Mouse (Mus musculus) midbrain, embryonic 11.5 days (tissue): ENCODE measurements around the gene C1qa. TPM values are rescaled to one million over a fixed set of nuclear protein-coding genes. Genes with fewer than 3 reads are reported as not detected.

Experiments
- ATAC-seq: fragments of 200-750 bp; cut with Nextera tagmentation; 2 replicates; pipeline ENCODE4 v1.8.0; 2017; ENCODE audit warnings: moderate TSS enrichment, moderate library complexity; ENCODE audit not compliant: low FRiP score
- DNase-seq: peaks from one replicate; pipeline ENCODE4 v3.0.0; 2015; ENCODE audit warnings: low spot score; ENCODE audit errors: missing footprints
- H3K27ac ChIP-seq: fragments of 300-500 bp; sonication (generic); 2 replicates; pipeline ENCODE4 v1.5.1; 2014; ENCODE audit warnings: low read depth, low read length
- H3K27me3 ChIP-seq: fragments of 300-500 bp; sonication (generic); 2 replicates; pipeline ENCODE4 v1.6.1; 2014; ENCODE audit warnings: mild to moderate bottlenecking, low read length, moderate library complexity, mixed read lengths; ENCODE audit not compliant: control insufficient read depth, insufficient read depth
- H3K36me3 ChIP-seq: fragments of 300-500 bp; sonication (generic); 2 replicates; pipeline ENCODE4 v1.6.1; 2014; ENCODE audit warnings: mild to moderate bottlenecking, low read length, moderate library complexity, mixed read lengths; ENCODE audit not compliant: control insufficient read depth, insufficient read depth
- H3K4me1 ChIP-seq: fragments of 300-500 bp; sonication (generic); 2 replicates; pipeline ENCODE4 v1.6.1; 2014; ENCODE audit warnings: low read length; ENCODE audit not compliant: control insufficient read depth, insufficient read depth
- H3K4me2 ChIP-seq: fragments of 300-500 bp; sonication (generic); 2 replicates; pipeline ENCODE4 v1.6.1; 2014; ENCODE audit warnings: mild to moderate bottlenecking, moderate library complexity
- H3K4me3 ChIP-seq: fragments of 300-500 bp; sonication (generic); 2 replicates; pipeline ENCODE4 v1.5.1; 2014; ENCODE audit warnings: low read depth, low read length
- H3K9ac ChIP-seq: fragments of 300-500 bp; sonication (generic); 2 replicates; pipeline ENCODE4 v1.6.1; 2014; ENCODE audit warnings: low read length
- H3K9me3 ChIP-seq: fragments of 300-500 bp; sonication (generic); 2 replicates; pipeline ENCODE4 v1.6.1; 2016; ENCODE audit warnings: low read length; ENCODE audit not compliant: control insufficient read depth
- WGBS: fragments of 180-500 bp; shearing (Covaris S2); extraction: QIAGEN DNeasy Blood & Tissue Kit; methylation state at CpG from one replicate; pipeline ENCODE4 v1.1.7; 2014; 5-methylcytosine and 5-hydroxymethylcytosine counted together
- polyA plus RNA-seq: library from polyadenylated mRNA; unstranded; fragments of >200 nt; fragmentation: Nextera tagmentation; extraction: Ambion mirVana; gene quantifications from 2 replicates; pipeline ENCODE4 v1.2.1, GENCODE M21; 2014

The C1qa gene
- polyA plus RNA-seq, 1 experiment from 2014 or later = 15.3 TPM

GRCm38 (mm10) chr4:136911211-136911646 is 12.6 kb upstream of the C1qa start:
- H3K9me3 ChIP-seq = no peaks in the 10 kb centered on the region
- peak overlapping the region; percentile 54; the same call in 1 of the 2 replicates for H3K27ac ChIP-seq
- H3K4me1 ChIP-seq = peaks cover 23% of the 10 kb centered on the region
- no peak overlapping the region; the same call in 1 of the 2 replicates for H3K4me3 ChIP-seq
- no peak for DNase-seq
- H3K27me3 ChIP-seq = peaks cover 25% of the 10 kb centered on the region
- peak; percentile 86 for ATAC-seq
- WGBS = under 1% methylated on average over 17 of the region's 17 CpGs
- H3K4me2 ChIP-seq = peak overlapping the region; percentile 25
- H3K36me3 ChIP-seq = no peaks in the 10 kb centered on the region
- H3K9ac ChIP-seq = no peak overlapping the region

GRCm38 (mm10) chr4:136907809-136908208 is 9.2 kb upstream of the C1qa start:
- H3K9me3 ChIP-seq = no peaks in the 10 kb centered on the region
- H3K4me3 ChIP-seq = no peak overlapping the region
- DNase-seq (no peak), ATAC-seq (no peak)
- H3K9ac ChIP-seq = no peak overlapping the region
- H3K27me3 ChIP-seq = peaks cover 35% of the 10 kb centered on the region
- no peak overlapping the region for H3K4me2 ChIP-seq
- peaks cover 25% of the 10 kb centered on the region for H3K4me1 ChIP-seq
- H3K36me3 ChIP-seq = no peaks in the 10 kb centered on the region
- no peak overlapping the region for H3K27ac ChIP-seq

- Histone ChIP-seq H3K4me1 (peaks cover 18% of the 10 kb centered on the region), H3K9me3 (no peaks in the 10 kb centered on the region), H3K4me3 (no peak overlapping the region), H3K27ac (no peak overlapping the region), H3K9ac (no peak overlapping the region), H3K4me2 (no peak overlapping the region), H3K27me3 (peaks cover 35% of the 10 kb centered on the region), H3K36me3 (no peaks in the 10 kb centered on the region)
- ATAC-seq = no peak
- 13% methylated on average over 7 of the region's 7 CpGs for WGBS
- DNase-seq = peak; percentile 95
Measured at GRCm38 (mm10) chr4:136907033-136907432, 8.4 kb upstream of the C1qa start.

- H3K4me2 ChIP-seq = peak overlapping the region; percentile 42
- 2% methylated on average over 23 of the region's 23 CpGs for WGBS
- no peaks in the 10 kb centered on the region for H3K9me3 ChIP-seq
- no peak for DNase-seq
- H3K27ac ChIP-seq = no peak overlapping the region
- H3K36me3 ChIP-seq = no peaks in the 10 kb centered on the region
- peak; percentile 44 for ATAC-seq
- H3K27me3 ChIP-seq = peaks cover 22% of the 10 kb centered on the region
- peaks cover 5% of the 10 kb centered on the region; the same call in 1 of the 2 replicates for H3K4me1 ChIP-seq
- peak overlapping the region; percentile 8; the same call in 1 of the 2 replicates for H3K4me3 ChIP-seq
- H3K9ac ChIP-seq = no peak overlapping the region
Measured at GRCm38 (mm10) chr4:136904767-136905539, 6.3 kb upstream of the C1qa start.

GRCm38 (mm10) chr4:136899154-136899553 is 551 bp upstream of the C1qa start:
- DNase-seq = no peak
- Histone ChIP-seq H3K4me1 (peaks cover 5% of the 10 kb centered on the region; the same call in 1 of the 2 replicates), H3K27ac (no peak overlapping the region), H3K4me2 (no peak overlapping the region), H3K9ac (no peak overlapping the region), H3K36me3 (no peaks in the 10 kb centered on the region), H3K4me3 (no peak overlapping the region), H3K27me3 (peaks cover 26% of the 10 kb centered on the region), H3K9me3 (no peaks in the 10 kb centered on the region)
- no peak for ATAC-seq
- 70% methylated on average over 7 of the region's 7 CpGs for WGBS

GRCm38 (mm10) chr4:136898084-136898598 is 462 bp downstream of the C1qa start:
- WGBS = 68% methylated on average over 9 of the region's 9 CpGs
- DNase-seq = no peak
- H3K27me3 ChIP-seq = peaks cover 30% of the 10 kb centered on the region

GRCm38 (mm10) chr4:136896461-136896860 is 2.1 kb downstream of the C1qa start:
- no peak for ATAC-seq
- Histone ChIP-seq H3K4me3 (no peak overlapping the region), H3K27me3 (peaks cover 33% of the 10 kb centered on the region), H3K27ac (no peak overlapping the region), H3K4me2 (no peak overlapping the region; the same call in 1 of the 2 replicates), H3K36me3 (no peaks in the 10 kb centered on the region), H3K9ac (no peak overlapping the region), H3K4me1 (peaks cover 5% of the 10 kb centered on the region; the same call in 1 of the 2 replicates), H3K9me3 (no peaks in the 10 kb centered on the region)
- peak; percentile 79 for DNase-seq
- 38% methylated on average over 10 of the region's 10 CpGs for WGBS

More at GRCm38 (mm10) chr4:136898084-136898598, 462 bp downstream of the C1qa start:
- H3K27ac ChIP-seq = no peak overlapping the region
- H3K9ac ChIP-seq = no peak overlapping the region
- no peaks in the 10 kb centered on the region for H3K9me3 ChIP-seq
- ATAC-seq = peak; percentile 20; the same call in 1 of the 2 replicates
- no peak overlapping the region for H3K4me2 ChIP-seq
- H3K4me1 ChIP-seq = peaks cover 5% of the 10 kb centered on the region; the same call in 1 of the 2 replicates
- no peak overlapping the region for H3K4me3 ChIP-seq
- H3K36me3 ChIP-seq = no peaks in the 10 kb centered on the region

GRCm38 (mm10) chr4:136895861-136896260 is 2.7 kb downstream of the C1qa start:
- H3K4me2 ChIP-seq = no peak overlapping the region; the same call in 1 of the 2 replicates
- no peak overlapping the region for H3K4me3 ChIP-seq
- 0 out of 2 replicates have a peak overlapping the region, but pooled peaks have one; percentile 20 for H3K9ac ChIP-seq
- ATAC-seq (no peak), DNase-seq (peak; percentile 84)
- peaks cover 5% of the 10 kb centered on the region; the same call in 1 of the 2 replicates for H3K4me1 ChIP-seq
- no peak overlapping the region for H3K27ac ChIP-seq
- H3K36me3 ChIP-seq = no peaks in the 10 kb centered on the region
- peaks cover 33% of the 10 kb centered on the region for H3K27me3 ChIP-seq
- WGBS = 5% methylated on average over 15 of the region's 15 CpGs
- no peaks in the 10 kb centered on the region for H3K9me3 ChIP-seq

GRCm38 (mm10) chr4:136894821-136895220 is 3.8 kb downstream of the C1qa start:
- Histone ChIP-seq H3K9ac (no peak overlapping the region), H3K27ac (no peak overlapping the region), H3K27me3 (peaks cover 33% of the 10 kb centered on the region), H3K36me3 (no peaks in the 10 kb centered on the region), H3K4me1 (peaks cover 5% of the 10 kb centered on the region; the same call in 1 of the 2 replicates), H3K4me3 (no peak overlapping the region), H3K4me2 (no peak overlapping the region), H3K9me3 (no peaks in the 10 kb centered on the region)
- 73% methylated on average over 4 of the region's 4 CpGs for whole genome bisulfite sequencing
- no peak for ATAC-seq
- no peak for DNase-seq
